Mouse (Mus musculus) spleen, adult 10 weeks (tissue): Measurements from ENCODE around the gene Slc38a2. TPM values are rescaled to one million over a fixed set of nuclear protein-coding genes. Genes with fewer than 3 reads are reported as not detected.

ENCODE experiments used
- polyA plus RNA-seq: library from polyadenylated mRNA; stranded (reverse); fragments of 350-450 nt; fragmentation: Illumina TruSeq; extraction: RNeasy Lipid Tissue Mini Kit (QIAGEN cat#74804); gene quantifications from one replicate; pipeline ENCODE4 v1.2.3, GENCODE M21; 2015; ENCODE audit warnings: low replicate concordance; ENCODE audit not compliant: insufficient read depth

The Slc38a2 gene
- polyA plus RNA-seq: 155 TPM

DNA sequence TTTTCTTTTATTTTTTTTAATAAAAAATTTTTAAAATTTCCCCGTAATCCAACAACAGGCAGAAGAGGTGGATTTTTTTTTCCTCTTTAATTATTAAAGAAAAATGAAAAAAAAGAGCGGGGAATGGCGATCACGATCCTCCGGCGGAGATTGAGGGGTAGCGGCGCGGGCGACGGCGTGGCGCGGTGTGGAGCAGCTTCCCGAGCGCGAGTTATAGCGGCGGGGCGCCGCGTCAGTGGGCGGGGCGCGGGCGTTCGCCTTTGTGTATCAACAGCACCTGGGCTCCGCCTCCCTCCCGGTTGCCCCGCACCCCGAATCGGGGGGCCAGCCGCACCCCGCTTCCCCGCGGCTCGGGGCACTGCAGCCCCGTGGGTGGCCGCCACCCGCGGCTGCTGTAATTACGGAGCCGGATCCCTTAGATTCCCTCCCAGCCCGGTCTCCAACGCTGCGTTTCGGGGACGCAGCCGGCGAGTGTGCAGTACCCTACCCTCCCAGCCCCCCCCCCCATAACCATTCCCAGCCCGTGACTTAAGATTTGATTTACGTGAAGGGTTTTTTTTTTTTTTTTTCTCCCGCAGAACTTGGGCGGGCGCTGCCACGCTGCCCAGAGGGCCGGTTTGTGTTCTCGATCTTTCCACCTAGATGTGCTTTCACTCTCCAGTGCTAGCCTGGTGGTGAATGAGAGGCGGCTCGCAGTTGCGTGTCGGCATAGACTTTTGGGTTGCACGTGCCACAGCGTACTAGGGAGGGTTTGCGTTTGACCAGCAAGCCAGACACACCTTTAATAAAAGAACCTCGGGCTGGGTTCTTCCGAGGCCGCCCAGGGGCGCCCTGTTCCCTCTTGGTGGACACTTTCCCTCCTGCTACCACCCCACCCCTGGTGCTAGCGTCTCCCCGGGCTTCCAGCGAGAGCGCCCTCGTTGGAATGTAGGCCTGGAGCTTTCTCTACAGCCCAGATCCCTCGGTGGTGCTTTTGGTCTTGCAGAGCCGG is at the start of gene Slc38a2:
Slc38a2 (minus strand) TSS at position 210 of the 991 bp plus-strand sequence.

DNA sequence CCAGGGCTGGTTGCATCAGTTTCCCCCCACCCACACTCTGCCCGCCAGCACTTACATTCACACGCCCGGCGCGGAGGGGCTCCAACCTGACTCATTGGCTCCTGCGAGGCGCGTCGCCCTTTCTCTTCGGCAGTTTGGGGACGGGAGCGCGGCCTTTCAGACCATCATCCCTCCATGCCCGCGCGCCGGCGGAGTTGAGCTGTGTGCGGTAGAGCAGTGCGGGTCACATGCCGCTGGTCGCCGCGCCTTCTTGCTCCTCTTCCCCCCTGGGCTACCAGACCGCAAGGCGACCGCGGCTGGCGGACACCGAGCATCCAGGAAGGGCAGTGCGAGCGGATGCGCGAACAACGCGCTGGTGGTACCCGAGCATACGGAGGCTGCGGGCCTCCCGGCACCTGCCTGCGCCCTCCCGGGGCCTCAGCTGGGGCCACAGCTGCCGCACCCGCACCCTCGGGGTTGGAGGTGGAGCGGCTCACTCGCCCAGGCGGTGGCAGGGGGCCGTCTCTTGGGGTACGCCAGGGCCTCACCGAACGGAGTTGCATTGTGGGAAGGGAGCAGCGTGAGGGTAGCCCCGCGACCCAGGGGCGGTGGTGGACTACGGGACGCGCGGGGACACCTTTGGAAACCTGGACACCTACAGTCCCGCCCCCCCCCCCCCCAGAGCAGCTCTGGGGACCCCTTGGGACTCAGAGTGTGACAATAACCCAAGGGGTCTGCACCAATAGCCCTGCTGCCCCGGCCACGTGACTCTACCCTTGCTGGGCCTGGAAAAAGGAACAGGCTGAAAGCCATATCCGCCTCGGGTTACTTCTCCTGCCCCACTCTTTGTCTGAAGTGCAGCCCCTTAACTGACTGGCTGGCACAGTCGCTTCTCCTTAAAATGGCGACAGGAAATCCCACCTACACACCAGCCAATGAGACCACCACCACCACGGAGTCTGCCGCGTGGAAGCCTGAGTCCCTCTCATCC is 56.8 kb downstream of the Slc38a2 start, which contains the start of gene Slc38a1:
Slc38a1 (minus strand) TSS at position 478 of the 970 bp plus-strand sequence.

Other genes with a start within 250 kb of the Slc38a2 start
- 100 TPM for gene Scaf11, start 238.9 kb downstream of the Slc38a2 start, polyA plus RNA-seq
- 105 TPM for gene Slc38a1, start 56.8 kb downstream of the Slc38a2 start, polyA plus RNA-seq